Mouse (Mus musculus) stomach, postnatal 0 days (tissue): Measurements from ENCODE around the gene Gm45711.

Experiments used
- CTCF ChIP-seq: IDR thresholded peaks from 2 replicates; pipeline ENCODE4 v1.5.1; 2016; ENCODE audit warnings: antibody characterized with exemption, low read depth, mild to moderate bottlenecking, moderate library complexity
- EP300 ChIP-seq: optimal IDR thresholded peaks from 2 replicates; pipeline ENCODE3; 2016; ENCODE audit warnings: antibody characterized with exemption

- TF ChIP-seq CTCF (no peak), EP300 (no peak)
Observed at GRCm38 (mm10) chr8:104232919-104233318, 77.0 kb downstream of the Gm45711 start.
